Mouse (Mus musculus) heart, embryonic 16.5 days (tissue): ENCODE measurements at regions not wholly inside any gene's neighbourhood (a gene's known extent, or its start where the extent isn't known, plus 50 kb on each side); places are given as distances from the start of the nearest gene placed in this dataset.

Experiments used
- ATAC-seq: fragments of 200-750 bp; cut with Nextera tagmentation; replicated peaks from 2 replicates; pipeline ENCODE4 v1.8.0; 2017; ENCODE audit warnings: moderate number of reproducible peaks; ENCODE audit not compliant: insufficient read depth, low FRiP score; ENCODE audit errors: extremely low read depth
- H3K27ac ChIP-seq: fragments of 300-500 bp; sonication (generic); 2 replicates; pipeline ENCODE4 v1.5.1; 2014; ENCODE audit warnings: mild to moderate bottlenecking, low read length, control low read depth, moderate library complexity
- H3K27me3 ChIP-seq: fragments of 300-500 bp; sonication (generic); 2 replicates; pipeline ENCODE4 v1.6.1; 2014; ENCODE audit warnings: low read length, mixed read lengths; ENCODE audit not compliant: control insufficient read depth, insufficient read depth
- H3K36me3 ChIP-seq: fragments of 300-500 bp; sonication (generic); 2 replicates; pipeline ENCODE4 v1.6.1; 2014; ENCODE audit not compliant: control insufficient read depth, insufficient read depth
- H3K4me1 ChIP-seq: fragments of 300-500 bp; sonication (generic); 2 replicates; pipeline ENCODE4 v1.6.1; 2014; ENCODE audit warnings: low read length, mixed read lengths; ENCODE audit not compliant: control insufficient read depth, insufficient read depth
- H3K4me2 ChIP-seq: fragments of 300-500 bp; sonication (generic); 2 replicates; pipeline ENCODE4 v1.6.1; 2014; ENCODE audit warnings: low read depth, mild to moderate bottlenecking, control low read depth, low read length
- H3K4me3 ChIP-seq: fragments of 300-500 bp; sonication (generic); 2 replicates; pipeline ENCODE4 v1.5.1; 2014; ENCODE audit warnings: mild to moderate bottlenecking, control low read depth, low read length
- H3K9ac ChIP-seq: fragments of 300-500 bp; sonication (generic); 2 replicates; pipeline ENCODE4 v1.6.1; 2014; ENCODE audit warnings: low read length, control low read depth
- H3K9me3 ChIP-seq: fragments of 300-500 bp; sonication (generic); replicated peaks from 2 replicates; pipeline ENCODE4 v1.6.1; 2016; ENCODE audit warnings: low read length; ENCODE audit not compliant: control insufficient read depth
- WGBS: fragments of 180-500 bp; shearing (Covaris S2); extraction: QIAGEN DNeasy Blood & Tissue Kit; methylation state at CpG from one replicate; pipeline ENCODE4 v1.1.7; 2014; 5-methylcytosine and 5-hydroxymethylcytosine counted together

- no peaks in the 10 kb centered on the region for H3K27me3 ChIP-seq
- H3K27ac ChIP-seq, result no peak overlapping the region
- WGBS, result 75% methylated on average over 4 of the region's 4 CpGs
- no peak overlapping the region for H3K4me3 ChIP-seq
- H3K36me3 ChIP-seq, result no peaks in the 10 kb centered on the region
- H3K4me1 ChIP-seq, result no peaks in the 10 kb centered on the region
- H3K9ac ChIP-seq, result no peak overlapping the region
- no peak for ATAC-seq
- no peak overlapping the region for H3K4me2 ChIP-seq
- no peaks in the 10 kb centered on the region for H3K9me3 ChIP-seq
Observed at GRCm38 (mm10) chr13:31681571-31681970, 56.0 kb downstream of the Foxf2 start.

- Histone ChIP-seq H3K27ac (no peak overlapping the region), H3K4me2 (no peak overlapping the region), H3K36me3 (no peaks in the 10 kb centered on the region), H3K4me1 (no peaks in the 10 kb centered on the region), H3K9ac (no peak overlapping the region), H3K27me3 (no peaks in the 10 kb centered on the region), H3K4me3 (no peak overlapping the region), H3K9me3 (no peaks in the 10 kb centered on the region)
- ATAC-seq, result no peak
- 37% methylated on average over 5 of the region's 5 CpGs for WGBS
Observed at GRCm38 (mm10) chr13:31683311-31683710, 57.7 kb downstream of the Foxf2 start.

DNA sequence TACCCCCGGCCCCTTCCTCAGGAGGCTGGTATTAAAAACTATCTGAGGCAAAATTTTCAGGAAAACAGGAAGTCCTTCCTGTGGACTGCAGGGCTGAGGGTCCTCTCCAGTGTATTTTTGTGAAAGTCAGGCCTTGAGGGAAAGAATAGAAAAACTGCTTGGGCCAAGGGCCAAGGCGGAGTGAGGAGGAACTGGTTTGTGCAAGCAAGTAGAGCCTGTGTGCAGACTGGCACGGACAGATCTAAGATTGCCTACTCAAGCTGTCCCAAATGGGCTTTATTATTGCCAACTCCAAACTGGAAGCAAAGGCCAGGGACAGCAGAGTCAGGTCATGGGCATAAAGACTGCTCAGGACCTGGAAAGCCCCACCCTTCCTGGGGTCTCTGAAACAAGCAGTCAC is 62.9 kb downstream of the Foxf2 start:
- no peak for ATAC-seq
- 72% methylated on average over 3 of the region's 3 CpGs for WGBS
- no peak overlapping the region for H3K4me3 ChIP-seq
- no peaks in the 10 kb centered on the region for H3K36me3 ChIP-seq
- no peak overlapping the region for H3K9ac ChIP-seq
- no peak overlapping the region for H3K27ac ChIP-seq
- no peaks in the 10 kb centered on the region for H3K9me3 ChIP-seq
- H3K4me1 ChIP-seq, result no peaks in the 10 kb centered on the region
- H3K4me2 ChIP-seq, result no peak overlapping the region
- no peaks in the 10 kb centered on the region for H3K27me3 ChIP-seq

DNA sequence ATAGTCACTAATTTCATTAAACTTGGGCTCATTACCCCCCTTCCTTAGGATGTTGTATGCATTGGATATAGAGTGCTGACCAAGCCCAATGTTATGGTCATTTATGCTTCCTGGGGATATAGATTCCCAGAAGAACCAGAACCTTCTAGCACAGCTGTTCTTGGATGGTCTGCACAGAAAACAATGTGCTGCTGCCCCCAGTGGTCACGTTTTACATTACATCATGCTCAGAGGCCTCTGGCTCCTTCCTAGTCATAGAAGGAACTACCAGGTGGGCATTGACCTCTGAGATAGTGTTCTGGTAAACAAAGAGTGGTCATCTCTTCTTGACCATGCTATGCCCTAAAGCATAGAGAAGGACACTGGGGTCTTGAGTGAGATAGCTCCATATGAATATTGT is 63.7 kb downstream of the Foxf2 start:
- Histone ChIP-seq H3K4me2 (no peak overlapping the region), H3K27ac (no peak overlapping the region), H3K4me1 (no peaks in the 10 kb centered on the region), H3K4me3 (no peak overlapping the region), H3K9ac (no peak overlapping the region), H3K27me3 (no peaks in the 10 kb centered on the region), H3K36me3 (no peaks in the 10 kb centered on the region), H3K9me3 (no peaks in the 10 kb centered on the region)
- no peak for ATAC-seq
- 3% methylated on average over 1 of the region's 1 CpGs for WGBS

- no peak overlapping the region for H3K4me3 ChIP-seq
- H3K4me1 ChIP-seq, result no peaks in the 10 kb centered on the region
- no peaks in the 10 kb centered on the region for H3K36me3 ChIP-seq
- 60% methylated on average over 7 of the region's 7 CpGs for WGBS
- no peaks in the 10 kb centered on the region for H3K27me3 ChIP-seq
- H3K9me3 ChIP-seq, result no peaks in the 10 kb centered on the region
- no peak for ATAC-seq
- H3K4me2 ChIP-seq, result no peak overlapping the region
- H3K9ac ChIP-seq, result no peak overlapping the region
- no peak overlapping the region for H3K27ac ChIP-seq
Observed at GRCm38 (mm10) chr13:31695725-31696124, 70.1 kb downstream of the Foxf2 start.

GRCm38 (mm10) chr13:31704199-31704598 is 78.6 kb downstream of the Foxf2 start:
- H3K4me3 ChIP-seq, result no peak overlapping the region
- 75% methylated on average over 1 of the region's 1 CpGs for WGBS
- no peaks in the 10 kb centered on the region for H3K4me1 ChIP-seq
- no peak overlapping the region for H3K4me2 ChIP-seq
- peak; percentile 84 for ATAC-seq
- H3K36me3 ChIP-seq, result no peaks in the 10 kb centered on the region
- no peak overlapping the region for H3K27ac ChIP-seq
- no peak overlapping the region for H3K9ac ChIP-seq
- H3K27me3 ChIP-seq, result no peaks in the 10 kb centered on the region
- no peaks in the 10 kb centered on the region for H3K9me3 ChIP-seq

DNA sequence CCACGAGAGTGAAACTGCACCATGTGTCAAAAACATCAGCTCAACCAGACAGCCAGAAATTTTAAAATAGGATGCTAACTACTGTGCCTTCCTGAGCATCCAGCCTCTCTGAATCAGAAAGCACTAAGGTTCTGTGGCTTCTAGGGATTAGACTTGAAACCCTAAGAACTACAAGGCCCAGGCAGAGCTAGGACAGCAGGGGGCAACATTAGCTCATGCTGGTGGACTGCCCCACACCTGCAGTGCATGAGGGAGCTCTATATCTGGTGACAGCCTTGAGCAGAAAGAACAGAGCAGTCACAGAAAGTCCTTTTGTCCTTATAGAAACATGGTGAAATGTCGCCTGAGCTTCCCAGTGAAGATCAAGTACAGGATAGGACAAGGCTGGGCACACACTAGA is 79.8 kb downstream of the Foxf2 start:
- no peaks in the 10 kb centered on the region for H3K27me3 ChIP-seq
- 0 out of 2 replicates have a peak, but pooled peaks have one; percentile 60 for ATAC-seq
- no peak overlapping the region for H3K27ac ChIP-seq

DNA sequence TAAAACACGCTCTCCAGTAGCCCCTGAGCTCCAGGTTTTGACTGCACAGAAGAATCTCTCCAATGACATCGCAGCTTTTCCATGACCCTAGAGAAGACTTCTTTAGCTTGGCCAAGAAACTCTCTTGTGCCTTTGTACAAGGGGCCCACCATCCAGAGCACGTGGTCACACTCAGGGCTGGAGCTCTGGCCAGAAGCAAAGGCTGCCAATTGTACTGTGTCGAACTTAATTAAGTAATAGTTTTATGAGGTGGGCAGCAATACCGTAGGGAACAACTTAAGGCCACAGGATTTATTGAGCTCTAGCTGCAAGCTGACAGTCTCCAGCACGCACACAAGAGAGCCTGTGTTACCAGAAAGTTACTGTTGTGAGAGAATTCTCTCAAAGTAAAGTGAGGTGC is 85.1 kb downstream of the Foxf2 start:
- no peak for ATAC-seq
- Histone ChIP-seq H3K4me2 (no peak overlapping the region), H3K36me3 (no peaks in the 10 kb centered on the region), H3K27me3 (no peaks in the 10 kb centered on the region), H3K9ac (no peak overlapping the region), H3K27ac (no peak overlapping the region), H3K4me1 (no peaks in the 10 kb centered on the region), H3K9me3 (no peaks in the 10 kb centered on the region), H3K4me3 (no peak overlapping the region)
- 73% methylated on average over 6 of the region's 6 CpGs for WGBS

More for the DNA sequence above, 79.8 kb downstream of the Foxf2 start:
- no peak overlapping the region for H3K4me3 ChIP-seq
- no peaks in the 10 kb centered on the region for H3K4me1 ChIP-seq
- H3K4me2 ChIP-seq, result no peak overlapping the region
- H3K9ac ChIP-seq, result no peak overlapping the region
- no peaks in the 10 kb centered on the region for H3K9me3 ChIP-seq
- no peaks in the 10 kb centered on the region for H3K36me3 ChIP-seq
- WGBS, result 55% methylated on average over 2 of the region's 2 CpGs

GRCm38 (mm10) chr13:31715683-31716082 is 90.1 kb downstream of the Foxf2 start:
- Histone ChIP-seq H3K9ac (no peak overlapping the region), H3K27me3 (no peaks in the 10 kb centered on the region), H3K4me3 (no peak overlapping the region), H3K27ac (no peak overlapping the region), H3K4me1 (no peaks in the 10 kb centered on the region), H3K4me2 (no peak overlapping the region), H3K36me3 (no peaks in the 10 kb centered on the region), H3K9me3 (no peaks in the 10 kb centered on the region)
- ATAC-seq, result no peak
- 30% methylated on average over 2 of the region's 2 CpGs for WGBS

GRCm38 (mm10) chr13:31716771-31717170 is 89.7 kb upstream of the Foxc1 start:
- no peaks in the 10 kb centered on the region for H3K36me3 ChIP-seq
- H3K4me2 ChIP-seq, result no peak overlapping the region
- H3K4me1 ChIP-seq, result no peaks in the 10 kb centered on the region
- no peak overlapping the region for H3K9ac ChIP-seq
- ATAC-seq, result no peak
- no peak overlapping the region for H3K27ac ChIP-seq
- H3K4me3 ChIP-seq, result no peak overlapping the region
- WGBS, result 26% methylated on average over 2 of the region's 2 CpGs
- no peaks in the 10 kb centered on the region for H3K27me3 ChIP-seq
- no peaks in the 10 kb centered on the region for H3K9me3 ChIP-seq
